Mouse (Mus musculus): ENCODE measurements around the gene Ubqln2.

The Ubqln2 gene

GRCm38 (mm10) chrX:153497688-153498516, at the start of gene Ubqln2:
TSS of gene Ubqln2 (plus strand) at chrX:153498227.
- peak; percentile 78 for DNase-seq

- no peak for DNase-seq
Observed at GRCm38 (mm10) chrX:153451946-153452345, 46.1 kb upstream of the Ubqln2 start.

GRCm38 (mm10) chrX:153476760-153477248, 21.2 kb upstream of the Ubqln2 start:
- DNase-seq: no peak

- DNase-seq: no peak
Observed at GRCm38 (mm10) chrX:153492326-153492725, 5.7 kb upstream of the Ubqln2 start.

- DNase-seq: no peak
Observed at GRCm38 (mm10) chrX:153498665-153499293, 752 bp downstream of the Ubqln2 start.

- DNase-seq: peak; percentile 25
Observed at GRCm38 (mm10) chrX:153499294-153500046, 1.4 kb downstream of the Ubqln2 start.

GRCm38 (mm10) chrX:153500047-153500345, 2.0 kb downstream of the Ubqln2 start:
- DNase-seq: no peak

- peak; percentile 12 for DNase-seq
Observed at GRCm38 (mm10) chrX:153505954-153506353, 7.9 kb downstream of the Ubqln2 start.

- DNase-seq: no peak
Observed at GRCm38 (mm10) chrX:153515491-153515890, 17.5 kb downstream of the Ubqln2 start.

- DNase-seq: no peak
Observed at GRCm38 (mm10) chrX:153528399-153528798, 30.4 kb downstream of the Ubqln2 start.
